Mouse (Mus musculus) NIH3T3 (cell line): ENCODE data around the gene Neu4.
"Not testable (repeated sequence)": the region's sequence is repeated elsewhere in the genome, so short reads cannot be mapped to it uniquely, and the experiment has no call there.

Source experiments
- DNase-seq: peaks from one replicate; pipeline ENCODE4 v3.0.0-alpha.2; 2012; ENCODE audit warnings: low read depth

Neu4 gene

GRCm38 (mm10) chr1:94020151-94020550 is at the start of gene Neu4:
TSS of gene Neu4 (plus strand) at chr1:94020451.
- DNase-seq, result no peak

DNA sequence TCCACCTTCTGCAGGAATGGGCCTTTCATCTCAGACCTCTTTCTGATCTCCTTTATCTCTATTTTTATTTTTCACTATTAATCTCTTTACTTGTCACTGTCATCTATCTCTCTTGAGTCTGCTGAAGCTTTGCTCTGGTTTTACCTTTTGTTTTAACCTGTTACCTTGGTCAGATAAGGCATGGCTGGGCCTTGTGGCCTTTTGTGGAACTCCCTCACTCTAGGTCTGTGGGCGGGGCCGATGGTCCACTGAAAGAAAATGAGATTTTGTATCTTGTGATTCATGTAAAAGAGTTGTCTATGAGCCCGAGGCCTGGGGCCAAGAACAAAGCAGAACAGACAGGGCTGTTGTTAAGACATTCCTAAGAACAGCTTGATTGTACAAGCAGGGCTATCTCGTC is 49.5 kb upstream of the Neu4 start:
- not testable (repeated sequence) for DNase-seq

DNA sequence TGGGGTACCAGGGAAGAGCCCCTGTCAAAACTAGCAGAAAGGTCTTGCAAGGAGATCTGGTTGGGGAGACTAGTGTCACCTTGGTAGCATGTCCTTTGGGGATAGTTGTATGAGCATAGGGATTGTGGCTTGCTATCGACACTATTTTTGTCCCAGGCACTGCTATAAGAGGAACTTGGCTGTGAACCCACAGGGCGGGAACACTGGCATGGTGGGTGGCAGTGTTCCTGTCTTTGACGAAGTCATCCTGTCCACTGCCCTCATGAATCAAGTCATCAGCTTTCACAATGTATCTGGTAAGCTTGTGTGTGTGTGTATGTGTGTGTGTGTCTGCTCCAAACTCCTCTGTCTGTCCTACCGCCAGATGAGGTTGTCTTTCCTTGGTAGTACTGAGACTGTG is 44.5 kb upstream of the Neu4 start:
- not testable (repeated sequence) for DNase-seq

DNA sequence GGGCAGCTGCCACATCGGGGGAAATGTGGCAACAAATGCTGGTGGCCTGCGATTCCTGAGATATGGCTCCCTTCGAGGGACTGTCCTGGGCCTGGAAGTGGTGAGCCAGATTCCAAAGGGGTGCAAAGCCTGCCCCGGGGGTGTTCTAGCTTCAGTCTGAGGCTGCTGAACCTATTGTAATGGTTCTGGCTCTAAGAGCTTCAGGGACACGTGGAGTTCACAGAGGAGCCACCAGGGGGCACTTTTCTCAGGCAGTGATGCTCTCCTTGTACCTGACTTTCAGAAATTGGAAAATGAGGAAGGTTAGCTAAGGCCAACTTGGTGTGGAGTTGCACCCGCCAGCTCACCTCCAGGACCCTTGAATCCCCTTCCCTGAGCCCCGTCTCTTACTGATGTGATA is 42.0 kb upstream of the Neu4 start:
- not testable (repeated sequence) for DNase-seq

DNA sequence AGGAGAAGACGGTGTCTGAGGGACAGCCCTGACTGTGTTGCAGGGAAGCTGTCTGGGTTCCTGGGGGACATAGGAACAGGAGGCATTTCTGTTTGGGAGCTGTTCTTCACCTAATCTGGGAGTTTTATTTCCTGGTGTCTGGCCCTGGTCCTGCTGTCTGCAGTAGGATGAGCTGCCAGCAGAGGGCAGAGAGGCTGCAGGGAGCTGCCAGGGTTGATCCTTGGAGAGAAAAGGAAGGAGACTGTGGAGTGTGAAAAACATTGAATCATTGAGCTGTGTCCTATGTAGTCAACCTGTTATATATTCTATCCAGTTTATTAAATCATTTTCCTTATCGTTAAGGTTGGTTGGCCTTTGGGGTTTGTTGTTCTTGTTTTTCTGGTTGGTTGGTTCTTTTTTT is 39.3 kb upstream of the Neu4 start:
- DNase-seq, result not testable (repeated sequence)

DNA sequence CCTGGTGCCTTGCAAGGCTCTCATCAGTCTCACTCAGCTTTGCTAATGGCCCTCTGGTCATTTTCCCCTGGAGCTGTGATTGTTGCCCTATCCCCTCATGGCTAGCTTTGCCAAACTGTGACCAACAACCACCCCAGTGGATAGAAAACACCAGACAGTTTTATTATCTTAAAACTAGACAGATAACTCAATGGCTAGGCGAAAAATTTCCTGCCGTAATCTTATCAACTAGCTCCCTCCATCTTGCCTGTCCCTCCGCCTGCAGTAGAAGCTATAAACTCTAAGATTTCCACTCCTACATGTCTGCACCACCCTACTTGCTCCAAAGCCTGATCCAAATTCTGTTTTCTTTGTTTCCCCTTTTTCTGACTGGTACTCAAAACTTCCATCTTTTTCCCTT is 34.1 kb upstream of the Neu4 start:
- DNase-seq, result peak; percentile 0

- DNase-seq, result no peak
These were observed 31.5 kb upstream of the Neu4 start for GRCm38 (mm10) chr1:93988786-93989185.

- not testable (repeated sequence) for DNase-seq
These were observed 30.0 kb upstream of the Neu4 start, which contains the start of gene Gal3st2c for GRCm38 (mm10) chr1:93990209-93990608. TSS of gene Gal3st2c (plus strand) at chr1:93990509.

GRCm38 (mm10) chr1:93991068-93991467 is 29.2 kb upstream of the Neu4 start:
- not testable (repeated sequence) for DNase-seq

GRCm38 (mm10) chr1:93991491-93991890 is 28.8 kb upstream of the Neu4 start:
- not testable (repeated sequence) for DNase-seq

DNA sequence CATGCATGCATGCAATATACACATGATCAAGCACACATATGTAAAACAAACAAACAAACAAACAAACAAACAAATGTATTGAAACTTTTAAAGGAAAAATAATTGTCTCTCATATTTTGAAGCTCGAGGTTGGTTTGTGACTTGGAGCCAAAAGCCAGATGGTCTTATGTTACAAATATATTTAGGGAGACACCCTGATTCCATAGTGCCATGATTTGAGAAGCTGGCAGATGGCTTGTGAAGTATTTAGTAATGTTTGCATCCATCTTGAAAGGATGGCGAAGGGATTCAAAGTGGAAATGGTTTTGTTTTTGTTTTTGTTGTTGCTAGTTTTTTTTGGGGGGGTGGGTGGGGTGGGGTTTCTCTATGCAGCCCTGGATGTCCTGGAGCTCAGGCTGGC is 19.2 kb upstream of the Neu4 start:
- DNase-seq, result no peak

GRCm38 (mm10) chr1:94005954-94006506 is 14.2 kb upstream of the Neu4 start:
- DNase-seq, result not testable (repeated sequence)

DNA sequence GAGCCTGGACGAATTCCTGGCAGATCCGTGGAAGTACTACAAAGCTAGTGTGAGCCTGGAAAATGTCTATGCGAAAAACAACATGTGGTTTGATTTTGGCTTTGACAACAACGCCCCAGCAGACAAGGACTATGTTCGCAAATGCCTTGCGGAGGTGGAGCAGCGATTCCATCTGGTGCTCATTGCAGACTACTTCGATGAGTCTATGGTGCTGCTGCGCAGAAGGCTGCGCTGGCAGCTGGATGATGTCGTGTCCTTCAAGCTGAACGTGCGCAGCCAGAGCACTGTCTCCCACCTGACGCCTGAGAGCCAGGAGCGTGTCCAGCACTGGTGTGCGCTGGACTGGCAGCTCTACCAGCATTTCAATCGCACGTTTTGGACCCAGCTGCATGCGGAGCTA is 11.4 kb upstream of the Neu4 start:
- DNase-seq, result not testable (repeated sequence)

DNA sequence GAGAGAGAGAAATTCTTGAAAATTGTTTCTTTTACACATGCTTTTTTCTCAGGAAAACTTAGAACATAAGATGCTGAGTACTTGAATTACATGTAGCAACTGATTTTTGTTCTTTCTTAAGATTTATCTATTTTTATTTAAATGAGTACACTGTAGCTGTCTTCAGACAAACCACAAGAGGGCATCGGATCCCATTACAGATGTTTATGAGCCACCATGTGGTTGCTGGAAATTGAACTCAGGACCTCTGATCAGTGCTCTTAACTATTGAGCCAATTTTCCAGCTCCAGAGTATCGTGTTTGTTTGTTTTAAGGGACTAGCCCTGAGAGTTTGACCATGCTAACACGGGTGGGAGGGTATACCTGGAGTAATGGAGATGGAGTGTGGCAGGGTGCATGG is 8.6 kb upstream of the Neu4 start:
- DNase-seq, result peak; percentile 25

GRCm38 (mm10) chr1:94027506-94028108 is 7.4 kb downstream of the Neu4 start:
- DNase-seq, result no peak

DNA sequence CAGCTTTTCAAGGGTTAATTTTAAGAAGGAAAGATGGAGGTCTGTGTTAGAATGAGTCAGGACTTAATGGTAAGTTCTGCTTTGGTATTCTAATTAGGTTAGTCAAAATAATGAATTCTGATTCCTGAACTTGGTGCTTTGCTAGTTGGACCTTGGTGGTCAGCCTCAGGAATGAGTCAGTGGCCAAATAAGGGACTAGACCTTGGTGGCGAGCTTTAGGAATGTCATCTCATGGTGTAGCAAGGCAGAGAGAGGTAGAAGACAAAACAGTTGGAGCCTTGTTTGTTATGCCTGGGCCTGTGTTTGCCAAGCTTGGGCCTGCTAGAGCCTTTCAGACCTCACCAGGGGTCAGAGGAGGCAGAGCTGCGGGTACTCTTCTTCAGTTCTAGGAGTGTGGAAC is 8.5 kb downstream of the Neu4 start:
- no peak for DNase-seq

DNA sequence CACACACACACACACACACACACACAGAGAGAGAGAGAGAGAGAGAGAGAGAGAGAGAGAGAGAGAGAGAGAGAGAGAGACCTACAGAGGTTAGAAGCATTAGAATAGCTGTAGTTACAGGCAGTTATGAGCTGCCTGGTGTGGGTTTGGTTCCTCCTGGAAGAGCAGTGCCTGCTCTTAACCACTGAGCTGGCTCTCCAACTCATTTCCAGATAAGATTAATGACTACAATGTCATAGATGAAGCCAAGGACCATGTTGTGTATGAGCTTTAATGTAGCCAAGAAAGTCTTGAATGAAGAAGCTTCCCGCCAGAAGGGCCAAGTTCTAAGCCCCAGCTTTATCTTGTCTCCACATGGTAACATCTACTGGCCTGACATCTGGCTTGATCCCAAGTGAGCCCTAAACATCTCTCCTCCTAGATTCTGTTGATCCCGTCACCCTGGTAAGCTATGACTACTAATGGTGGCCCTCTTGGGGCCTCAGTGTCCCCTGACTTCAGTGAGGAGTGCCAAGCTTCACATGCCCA is 12.9 kb downstream of the Neu4 start:
- DNase-seq, result no peak

DNA sequence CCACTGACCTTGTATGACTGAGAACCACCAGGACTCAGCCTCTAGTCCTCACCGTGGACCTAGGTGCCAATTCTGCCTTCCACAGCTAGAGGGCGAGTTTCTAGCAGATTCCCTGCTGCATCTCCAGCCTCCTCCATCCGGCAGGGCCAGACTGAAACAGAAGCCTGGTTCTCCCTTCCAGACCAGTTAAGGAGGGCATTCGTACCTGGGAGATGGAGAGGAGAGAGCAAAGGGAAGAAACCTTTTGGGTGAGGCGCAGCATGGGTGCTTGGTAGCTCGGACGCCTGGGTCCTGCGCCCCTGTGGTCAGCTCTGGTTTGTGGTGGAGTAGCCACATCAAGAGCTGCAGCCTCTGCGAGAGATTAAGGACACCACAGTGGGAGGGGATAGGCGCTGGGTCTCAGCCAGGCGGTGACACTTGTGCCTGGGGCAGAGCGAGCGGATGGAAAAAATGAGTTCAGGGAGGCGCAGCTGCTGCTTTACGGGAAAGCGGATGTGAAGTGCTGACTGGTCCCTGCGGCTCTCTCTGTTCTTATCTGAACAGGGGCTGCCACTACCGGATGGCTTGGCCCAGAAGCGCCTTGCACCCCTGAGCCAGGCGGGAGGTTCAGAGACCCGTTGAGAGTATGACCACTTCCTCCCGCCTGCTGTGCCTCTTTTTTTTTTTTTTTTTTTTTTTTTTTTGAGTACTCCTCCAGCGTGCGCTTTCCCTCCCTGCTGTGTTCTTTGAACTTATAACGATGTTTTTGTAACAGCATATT is 14.9 kb downstream of the Neu4 start:
- peak; percentile 58 for DNase-seq

GRCm38 (mm10) chr1:94040391-94040790 is 20.1 kb downstream of the Neu4 start:
- no peak for DNase-seq

- DNase-seq, result no peak
These were observed 25.3 kb downstream of the Neu4 start for GRCm38 (mm10) chr1:94045559-94045958.

DNA sequence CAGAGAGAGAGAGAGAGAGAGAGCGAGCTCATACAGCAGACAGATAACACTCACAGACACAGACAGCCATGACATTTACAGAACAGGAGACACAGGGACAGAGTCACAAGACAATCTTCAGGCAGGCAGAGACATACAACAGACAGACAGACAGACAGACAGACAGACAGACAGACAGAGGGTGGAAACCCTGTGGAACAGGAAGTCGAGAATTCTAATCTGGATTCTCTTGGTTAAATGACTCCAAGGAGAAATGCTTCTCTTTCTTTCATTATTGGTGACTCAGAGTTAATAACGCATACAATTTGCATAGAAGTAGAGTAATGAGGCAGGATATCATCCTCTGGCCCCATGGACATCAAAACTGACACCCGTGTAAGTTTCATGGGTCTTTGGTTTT is 26.3 kb downstream of the Neu4 start:
- no peak for DNase-seq

- no peak for DNase-seq
These were observed 30.9 kb downstream of the Neu4 start for GRCm38 (mm10) chr1:94051104-94051503.

GRCm38 (mm10) chr1:94052373-94052772 is 32.1 kb downstream of the Neu4 start, which contains the start of gene Pdcd1:
TSS of gene Pdcd1 (minus strand) at chr1:94052553.
- DNase-seq, result no peak
